Mouse (Mus musculus): ENCODE data around the gene Scml4. TPM values are rescaled to one million over a fixed set of nuclear protein-coding genes. Genes with fewer than 3 reads are reported as not detected.

The Scml4 gene
- polyA plus RNA-seq, 1 experiment, result 0.73 TPM

DNA sequence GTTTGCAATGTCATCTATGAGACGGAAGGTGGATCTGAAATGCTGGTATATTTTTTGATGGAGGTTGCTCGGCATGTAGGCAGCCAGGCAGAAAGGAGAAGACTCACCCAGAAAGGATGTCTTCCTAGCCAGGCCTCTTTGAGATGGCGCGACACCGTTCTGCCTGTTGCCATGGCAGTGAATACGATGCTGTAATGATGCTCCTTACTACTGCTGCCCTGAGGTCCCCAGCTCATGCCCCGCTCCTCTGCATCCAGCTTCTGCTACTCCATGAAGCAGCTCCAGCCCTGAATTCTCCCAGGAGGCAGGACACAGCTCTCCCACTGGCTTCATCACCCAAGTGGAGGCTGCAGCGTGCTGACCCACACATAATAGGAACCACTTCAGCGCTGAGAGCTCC is 130.8 kb downstream of the Scml4 start:
- DNase-seq (ENCODE audit: low spot score), result no peak

GRCm38 (mm10) chr10:42994331-42994782 is 134.2 kb downstream of the Scml4 start:
- no peak for DNase-seq (ENCODE audit: low spot score)

- no peak for DNase-seq (ENCODE audit: low spot score)
Measured at GRCm38 (mm10) chr10:42995484-42995895, 135.3 kb downstream of the Scml4 start.

- no peak for DNase-seq (ENCODE audit: low spot score)
Measured at GRCm38 (mm10) chr10:42997278-42997677, 137.1 kb downstream of the Scml4 start.

- DNase-seq (ENCODE audit: low spot score), result no peak
Measured at GRCm38 (mm10) chr10:42999324-42999723, 139.2 kb downstream of the Scml4 start.

DNA sequence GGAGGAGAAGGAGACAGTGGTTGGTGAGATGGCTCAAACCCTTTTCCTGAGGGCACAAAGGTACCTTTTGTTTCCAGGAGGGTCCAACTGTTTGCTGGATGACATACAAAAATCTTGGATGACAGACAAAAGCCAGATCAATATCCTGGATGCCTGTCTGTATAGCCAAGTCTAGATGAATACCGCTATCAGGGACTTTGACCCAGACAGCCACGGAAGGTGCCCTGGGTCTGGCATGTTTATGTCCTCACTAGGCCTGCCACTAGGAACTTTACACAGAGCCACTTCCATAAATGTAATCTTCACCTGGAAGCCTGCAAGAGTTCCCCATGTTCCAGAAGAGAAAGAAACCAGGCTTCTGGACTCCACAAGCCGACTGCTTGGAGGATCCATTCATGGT is 141.3 kb downstream of the Scml4 start:
- no peak for DNase-seq (ENCODE audit: low spot score)

GRCm38 (mm10) chr10:43002066-43002678 is 142.0 kb downstream of the Scml4 start:
- no peak for DNase-seq (ENCODE audit: low spot score)

DNA sequence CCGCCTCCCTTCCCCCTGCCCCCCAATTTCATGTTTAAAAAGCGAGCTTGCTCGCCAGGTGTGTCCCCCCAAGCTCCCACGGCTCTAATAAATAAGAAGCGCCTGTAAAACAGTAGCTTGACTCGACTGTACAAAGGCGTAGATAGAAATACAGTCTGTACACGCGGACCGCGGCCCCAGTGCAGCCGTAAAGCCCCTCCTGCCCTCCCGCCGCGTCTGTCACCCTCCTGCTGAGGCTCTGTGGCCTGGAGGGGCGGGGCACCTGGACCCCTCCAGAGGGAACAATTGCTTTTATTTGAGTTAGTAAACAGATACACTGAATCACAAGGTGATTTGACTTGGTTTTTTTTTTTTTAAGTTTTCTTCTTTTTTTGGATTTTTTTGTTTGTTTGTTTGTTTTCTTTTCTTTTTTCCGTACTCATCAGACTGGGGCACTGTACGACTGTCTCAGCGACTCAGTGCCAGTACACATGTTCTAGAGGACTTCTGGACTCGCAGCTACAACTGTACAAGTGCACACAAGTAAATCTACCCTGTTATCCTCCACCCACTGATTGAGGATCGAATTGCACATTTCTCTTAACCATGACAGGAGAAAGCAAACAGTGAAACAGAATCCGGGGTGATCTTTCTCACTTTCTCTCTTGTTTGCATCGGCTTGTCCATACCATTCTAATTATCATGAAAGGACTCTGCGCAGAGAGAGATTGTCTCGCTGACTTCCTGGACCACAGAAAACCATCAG is 142.7 kb downstream of the Scml4 start:
- DNase-seq (ENCODE audit: low spot score), result no peak

DNA sequence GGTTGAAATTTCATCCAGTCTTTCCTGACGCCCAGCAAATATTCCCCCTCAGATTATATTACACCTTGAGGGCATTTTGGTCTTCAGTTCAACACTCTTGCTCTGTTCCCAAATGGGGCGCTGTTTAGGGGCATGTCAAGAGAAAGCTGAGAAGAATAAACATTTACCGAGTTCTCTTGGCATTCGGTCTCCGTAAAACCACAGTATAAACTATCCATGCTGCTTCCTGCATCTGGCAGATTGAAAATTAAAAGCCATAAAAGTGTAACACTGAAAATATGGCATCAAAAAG is 143.2 kb downstream of the Scml4 start:
- no peak for DNase-seq (ENCODE audit: low spot score)

- DNase-seq (ENCODE audit: low spot score), result no peak
Measured at GRCm38 (mm10) chr10:43004174-43004734, 144.1 kb downstream of the Scml4 start.

DNA sequence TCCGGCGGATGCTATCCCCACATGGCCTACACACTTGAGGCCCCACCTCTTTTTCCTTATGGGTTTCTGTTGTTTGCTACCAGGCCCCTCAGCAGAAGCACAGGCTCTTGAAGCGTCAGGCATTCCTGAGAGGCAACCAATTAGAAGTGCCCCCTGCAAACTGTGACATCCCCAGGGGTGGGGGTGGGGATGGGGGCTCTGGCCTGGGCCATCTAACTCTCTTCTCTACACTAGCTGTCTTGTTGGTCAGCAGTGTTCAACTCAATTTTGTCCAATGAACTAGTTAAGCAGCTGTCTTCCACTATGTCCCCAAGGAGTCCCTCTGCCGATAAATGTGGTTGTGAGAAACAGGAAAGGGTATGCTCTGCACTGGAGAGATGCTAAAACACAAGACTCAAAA is 144.9 kb downstream of the Scml4 start:
- DNase-seq (ENCODE audit: low spot score), result no peak

GRCm38 (mm10) chr10:43005677-43006076 is 145.5 kb downstream of the Scml4 start:
- DNase-seq (ENCODE audit: low spot score), result no peak

GRCm38 (mm10) chr10:43006534-43006933 is 146.4 kb downstream of the Scml4 start:
- no peak for DNase-seq (ENCODE audit: low spot score)

DNA sequence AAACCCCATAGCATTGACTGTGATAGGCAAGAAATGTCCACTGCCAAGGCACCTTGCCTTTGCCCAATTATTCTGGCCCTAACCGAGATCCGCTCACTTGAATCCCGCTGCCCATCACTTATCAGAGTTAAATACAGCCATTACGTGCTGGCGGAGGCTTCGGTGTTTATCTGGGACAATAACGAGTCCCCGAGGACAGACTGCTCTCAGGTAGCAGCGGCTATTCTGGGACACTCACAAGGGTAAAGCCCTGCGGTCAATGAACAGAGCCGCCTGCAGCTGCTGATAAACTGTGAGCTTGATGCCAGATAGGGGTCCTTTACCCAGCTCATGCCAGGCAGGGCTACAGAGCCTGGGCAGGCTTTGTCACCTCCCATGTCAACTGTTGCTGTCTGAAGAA is 147.9 kb downstream of the Scml4 start:
- DNase-seq (ENCODE audit: low spot score), result no peak

Other genes starting within 250 kb of the Scml4 start
- 50.6 and 63.2 TPM in 2 replicates for gene Sec63, start 98.9 kb upstream of the Scml4 start, polyA plus RNA-seq (2012; rRNA removed)

Data from urinary bladder, adult 2 months (tissue).